19 mouse cellular contexts compared by ENCODE assay signal in genomic region chr2:17438317-17438716, GRCm38 (mm10).
"Had no signal": no experiment of that assay in that cellular context is flagged by ENCODE, and none has a peak within 500 bp of the region (broad histone marks: within the 10 kb centered on the region; RNA-seq: fewer than 3 reads in every experiment).

No protein-coding gene starts in this region.

- H3K4me3 ChIP-seq: midbrain, embryonic 10.5 days; midbrain, embryonic 12.5 days; myocyte; neural tube, embryonic 13.5 days; neural tube, embryonic 15.5 days; stomach, embryonic 15.5 days had no signal

- H3K27me3 ChIP-seq: midbrain, embryonic 12.5 days; neural tube, embryonic 13.5 days; neural tube, embryonic 15.5 days; stomach, embryonic 15.5 days had no signal

- H3K4me1 ChIP-seq: neural tube, embryonic 13.5 days; neural tube, embryonic 15.5 days; stomach, embryonic 15.5 days had no signal

- H3K4me2 ChIP-seq: lung, embryonic 14.5 days; midbrain, embryonic 12.5 days; neural tube, embryonic 13.5 days; neural tube, embryonic 15.5 days; stomach, embryonic 15.5 days had no signal

- H3K9me3 ChIP-seq: midbrain, embryonic 10.5 days; midbrain, embryonic 12.5 days; neural tube, embryonic 13.5 days; neural tube, embryonic 15.5 days; stomach, embryonic 15.5 days had no signal

- H3K9ac ChIP-seq: lung, embryonic 14.5 days; midbrain, embryonic 12.5 days; neural tube, embryonic 13.5 days; neural tube, embryonic 15.5 days; stomach, embryonic 15.5 days had no signal

- DNase-seq: lung, adult 18-20 months; lung, embryonic 14.5 days; lung, postnatal 10 days; lung, postnatal 4 days; midbrain, embryonic 14.5 days; retina, postnatal 1 day; right cerebral cortex, adult 18-20 months; right cerebral cortex, postnatal 14 days; thymus, adult 2 months; thymus, postnatal 25 days; thymus, postnatal 4 days had no signal

- H3K27ac ChIP-seq: midbrain, embryonic 10.5 days; midbrain, embryonic 12.5 days; neural tube, embryonic 13.5 days; neural tube, embryonic 15.5 days; stomach, embryonic 15.5 days; stomach, postnatal 0 days had no signal

- H3K36me3 ChIP-seq: midbrain, embryonic 10.5 days; midbrain, embryonic 12.5 days; neural tube, embryonic 13.5 days; neural tube, embryonic 15.5 days; stomach, embryonic 15.5 days had no signal

- ATAC-seq: midbrain, embryonic 16.5 days had no signal
